Mouse (Mus musculus): ENCODE data around the gene Zfp219.

- no peak for TF ChIP-seq USF1 (IDR thresholded peaks at IDR 0.05; ENCODE audit: low read depth, low read length)
- 0 out of 2 replicates have a peak, but pooled peaks have one; percentile 29 for TF ChIP-seq MYC (IDR thresholded peaks at IDR 0.05; ENCODE audit: low read depth, low read length)
- no peak for TF ChIP-seq JUND (IDR thresholded peaks at IDR 0.05; ENCODE audit: low read depth, low read length)
- TF ChIP-seq NRF1 (IDR thresholded peaks at IDR 0.05; ENCODE audit: insufficient read depth, low read depth, low read length, poor library complexity, severe bottlenecking) = no peak
- TF ChIP-seq GATA1 (IDR thresholded peaks at IDR 0.05; ENCODE audit: low read depth, low read length) = no peak
- TF ChIP-seq TCF12 (IDR thresholded peaks at IDR 0.05; ENCODE audit: low read depth, low read length) = no peak
- TF ChIP-seq HCFC1 (IDR thresholded peaks at IDR 0.05; ENCODE audit: low read depth, low read length) = no peak
- TF ChIP-seq ZNF384 (IDR thresholded peaks at IDR 0.05; ENCODE audit: low read depth, low read length) = no peak
- TF ChIP-seq MYB (IDR thresholded peaks at IDR 0.05; ENCODE audit: low read depth, low read length) = no peak
- no peak for TF ChIP-seq CTCF (IDR thresholded peaks at IDR 0.05 in 2 of 3, conservative IDR thresholded peaks at IDR 0.05 in 1 of 3; ENCODE audit: control insufficient read depth in 1 of 3, insufficient read depth in 1 of 3, low read depth in 2 of 3, low read length in 3 of 3, poor library complexity in 1 of 3, severe bottlenecking in 1 of 3)
- no peak for TF ChIP-seq POLR2A (IDR thresholded peaks at IDR 0.05; ENCODE audit: control insufficient read depth in 1 of 2, insufficient read depth in 1 of 2, low read depth in 1 of 2, low read length in 2 of 2, poor library complexity in 1 of 2)
- TF ChIP-seq SMC3 (IDR thresholded peaks at IDR 0.05; ENCODE audit: low read depth, low read length) = no peak
These were observed 22.9 kb upstream of the Zfp219 start for GRCm38 (mm10) chr14:52043446-52043845.

All from MEL (cell line).